Mouse (Mus musculus) limb, embryonic 11.5 days (tissue): Measurements from ENCODE around the gene BC048679. TPM values are rescaled to one million over a fixed set of nuclear protein-coding genes. Genes with fewer than 3 reads are reported as not detected.

ENCODE experiments used
- ATAC-seq: fragments of 200-750 bp; cut with Nextera tagmentation; 2 replicates; pipeline ENCODE4 v1.8.0; 2017; ENCODE audit warnings: low read depth; ENCODE audit not compliant: insufficient number of reproducible peaks, low FRiP score, low TSS enrichment
- DNase-seq: peaks from one replicate; pipeline ENCODE4 v3.0.0-alpha.2; 2015; ENCODE audit warnings: low spot score
- H3K27ac ChIP-seq: fragments of 300-500 bp; sonication (generic); replicated peaks from 2 replicates; pipeline ENCODE4 v1.5.1; 2014; ENCODE audit warnings: low read depth, mild to moderate bottlenecking, low read length
- H3K27me3 ChIP-seq: fragments of 300-500 bp; sonication (generic); 2 replicates; pipeline ENCODE4 v1.6.1; 2014; ENCODE audit warnings: mild to moderate bottlenecking, low read length, mixed read lengths; ENCODE audit not compliant: control insufficient read depth, insufficient read depth
- H3K36me3 ChIP-seq: fragments of 300-500 bp; sonication (generic); 2 replicates; pipeline ENCODE4 v1.6.1; 2014; ENCODE audit warnings: mild to moderate bottlenecking, low read length, moderate library complexity, mixed read lengths; ENCODE audit not compliant: control insufficient read depth, insufficient read depth
- H3K4me1 ChIP-seq: fragments of 300-500 bp; sonication (generic); 2 replicates; pipeline ENCODE4 v1.6.1; 2014; ENCODE audit warnings: low read length, mixed read lengths; ENCODE audit not compliant: control insufficient read depth, insufficient read depth
- H3K4me2 ChIP-seq: fragments of 300-500 bp; sonication (generic); 2 replicates; pipeline ENCODE4 v1.6.1; 2014; ENCODE audit warnings: low read depth, mild to moderate bottlenecking, moderate library complexity; ENCODE audit not compliant: severe bottlenecking
- H3K4me3 ChIP-seq: fragments of 300-500 bp; sonication (generic); 2 replicates; pipeline ENCODE4 v1.5.1; 2014; ENCODE audit warnings: low read depth, low read length
- H3K9ac ChIP-seq: fragments of 300-500 bp; sonication (generic); 2 replicates; pipeline ENCODE4 v1.6.1; 2014; ENCODE audit warnings: mild to moderate bottlenecking, low read length
- H3K9me3 ChIP-seq: fragments of 300-500 bp; sonication (generic); 2 replicates; pipeline ENCODE4 v1.6.1; 2016; ENCODE audit warnings: low read length; ENCODE audit not compliant: control insufficient read depth
- WGBS: fragments of 180-500 bp; shearing (Covaris S2); extraction: QIAGEN DNeasy Blood & Tissue Kit; methylation state at CpG from one replicate; pipeline ENCODE4 v1.1.7; 2014; 5-methylcytosine and 5-hydroxymethylcytosine counted together
- polyA plus RNA-seq: library from polyadenylated mRNA; unstranded; fragments of >200 nt; fragmentation: Nextera tagmentation; extraction: Ambion mirVana; gene quantifications from 2 replicates; pipeline ENCODE4 v1.2.1, GENCODE M21; 2014

The BC048679 gene
- polyA plus RNA-seq, 1 experiment from 2014 or later: not detected

DNA sequence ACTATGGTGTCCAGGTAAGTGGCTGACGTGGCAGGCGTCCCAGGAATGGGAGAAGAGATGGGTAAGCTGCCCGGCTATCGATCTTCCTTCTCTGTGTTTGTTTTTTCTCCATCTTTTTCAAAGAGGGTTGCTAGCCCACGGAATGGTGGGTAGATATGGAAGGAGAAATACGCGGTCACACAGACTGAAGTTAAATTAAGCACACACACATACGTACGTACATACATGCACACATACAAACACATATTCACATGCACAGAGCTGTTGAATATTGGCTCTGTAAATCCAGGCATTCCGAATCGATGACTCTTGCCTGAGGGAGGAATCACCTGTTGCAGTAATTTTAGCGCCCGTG lies 25.6 kb upstream of the BC048679 start:
- Histone ChIP-seq H3K4me3 (peak overlapping the region; percentile 68), H3K9me3 (no peaks in the 10 kb centered on the region), H3K4me1 (peaks cover 5% of the 10 kb centered on the region; the same call in 1 of the 2 replicates), H3K36me3 (peaks cover 2% of the 10 kb centered on the region; the same call in 1 of the 2 replicates), H3K27me3 (no peaks in the 10 kb centered on the region), H3K27ac (no peak overlapping the region; the same call in 1 of the 2 replicates), H3K4me2 (peak overlapping the region; percentile 63), H3K9ac (peak overlapping the region; percentile 85)
- ATAC-seq: no peak
- 13% methylated on average over 13 of the region's 13 CpGs for WGBS
- DNase-seq: no peak

DNA sequence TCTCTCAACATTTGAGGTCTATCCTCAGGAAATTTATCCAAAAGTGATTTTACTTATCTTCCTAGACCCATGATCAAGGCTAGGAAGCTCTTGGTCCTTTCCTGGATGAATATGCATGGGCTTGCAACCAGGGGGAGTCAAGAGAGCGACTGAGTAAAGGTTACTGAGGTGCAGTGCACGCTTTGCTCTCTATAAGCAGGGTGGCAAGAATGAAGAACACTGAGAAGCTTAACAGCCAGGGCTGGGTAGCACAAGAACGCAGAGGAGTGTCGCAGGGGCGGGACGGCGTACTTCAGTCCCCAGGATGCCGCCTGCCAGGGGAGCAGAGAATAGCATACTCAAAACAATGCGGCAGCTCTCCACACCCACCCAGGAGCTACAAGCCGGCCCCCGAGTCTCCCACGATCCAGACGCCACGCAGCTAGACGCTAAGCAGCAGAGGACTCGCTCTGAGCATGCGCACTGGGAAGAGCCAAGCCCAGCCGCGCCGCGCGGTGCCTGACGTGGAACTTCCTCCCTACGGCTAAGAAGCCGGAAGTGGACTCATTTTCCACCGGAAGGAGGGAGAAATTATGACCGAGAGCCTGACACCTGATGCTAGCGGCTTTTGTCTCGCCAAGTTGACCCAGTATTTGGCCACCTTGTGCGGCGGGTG lies 25.1 kb upstream of the BC048679 start:
- ATAC-seq (peak; percentile 96), DNase-seq (peak; percentile 97)
- under 1% methylated on average over 31 of the region's 31 CpGs for WGBS

DNA sequence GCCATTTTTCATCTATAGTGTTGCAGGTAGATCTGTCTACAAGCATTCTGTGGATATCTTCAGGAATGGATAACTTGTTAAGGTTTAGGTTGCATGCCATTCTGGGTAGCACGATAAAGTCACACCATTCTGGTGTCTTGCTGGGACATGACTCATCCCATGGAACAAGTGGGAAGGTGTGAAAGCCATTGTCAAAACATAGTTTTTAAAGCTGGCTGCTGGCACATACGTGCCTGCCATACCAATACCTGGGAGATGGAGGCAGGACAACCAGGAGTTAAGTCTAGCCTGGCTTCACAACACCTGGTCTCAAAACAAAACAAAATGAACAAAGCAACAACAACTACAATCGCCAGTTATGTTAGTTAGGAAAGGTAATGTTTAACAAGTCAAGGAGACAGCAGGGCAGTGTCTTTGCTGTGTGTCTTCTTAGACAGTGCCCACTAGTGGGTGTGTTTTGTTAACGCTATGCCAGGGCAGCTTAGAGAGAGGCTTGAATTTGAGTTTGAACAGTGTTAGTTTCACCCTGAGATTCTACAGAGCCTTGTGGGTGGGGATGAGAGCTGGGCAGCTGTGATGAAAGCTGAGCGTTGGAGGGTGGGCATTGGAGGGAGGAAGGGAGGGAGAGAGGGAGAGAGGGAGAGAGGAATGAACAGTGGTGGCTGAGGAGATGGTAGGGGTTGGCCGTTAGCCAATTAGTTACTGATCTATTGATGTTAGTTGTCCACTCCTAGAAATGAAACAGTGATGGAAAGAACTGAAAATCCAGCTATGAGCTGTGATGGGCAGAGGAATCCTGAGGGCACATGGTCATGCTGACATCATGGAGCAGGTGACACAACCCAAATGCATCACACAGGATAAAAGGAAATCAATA lies 18.3 kb upstream of the BC048679 start:
- H3K4me1 ChIP-seq: no peaks in the 10 kb centered on the region
- no peaks in the 10 kb centered on the region for H3K9me3 ChIP-seq
- WGBS: 71% methylated on average over 6 of the region's 6 CpGs
- no peak overlapping the region for H3K9ac ChIP-seq
- H3K4me2 ChIP-seq: no peak overlapping the region
- no peaks in the 10 kb centered on the region for H3K27me3 ChIP-seq
- no peak for DNase-seq
- ATAC-seq: no peak
- no peak overlapping the region for H3K4me3 ChIP-seq
- no peaks in the 10 kb centered on the region for H3K36me3 ChIP-seq
- H3K27ac ChIP-seq: no peak overlapping the region

More for the DNA sequence above, 25.1 kb upstream of the BC048679 start:
- H3K4me2 ChIP-seq: peak overlapping the region; percentile 63
- no peaks in the 10 kb centered on the region for H3K9me3 ChIP-seq
- H3K27me3 ChIP-seq: no peaks in the 10 kb centered on the region
- peaks cover 5% of the 10 kb centered on the region; the same call in 1 of the 2 replicates for H3K4me1 ChIP-seq
- peaks cover 2% of the 10 kb centered on the region; the same call in 1 of the 2 replicates for H3K36me3 ChIP-seq
- peak overlapping the region; percentile 87 for H3K27ac ChIP-seq
- H3K9ac ChIP-seq: peak overlapping the region; percentile 85
- H3K4me3 ChIP-seq: peak overlapping the region; percentile 68

- WGBS: 55% methylated on average over 13 of the region's 13 CpGs
- no peak overlapping the region for H3K9ac ChIP-seq
- no peaks in the 10 kb centered on the region for H3K4me1 ChIP-seq
- H3K9me3 ChIP-seq: no peaks in the 10 kb centered on the region
- no peaks in the 10 kb centered on the region for H3K27me3 ChIP-seq
- H3K36me3 ChIP-seq: no peaks in the 10 kb centered on the region
- ATAC-seq: no peak
- no peak overlapping the region for H3K4me2 ChIP-seq
- H3K4me3 ChIP-seq: no peak overlapping the region
- DNase-seq: no peak
- no peak overlapping the region for H3K27ac ChIP-seq
Measured at GRCm38 (mm10) chr7:81514906-81515590, 17.0 kb upstream of the BC048679 start.

GRCm38 (mm10) chr7:81501050-81501449 lies 3.0 kb upstream of the BC048679 start:
- ATAC-seq (no peak), DNase-seq (no peak)
- no peaks in the 10 kb centered on the region; the same call in 1 of the 2 replicates for H3K27me3 ChIP-seq
- H3K27ac ChIP-seq: no peak overlapping the region
- no peak overlapping the region for H3K4me3 ChIP-seq
- H3K4me2 ChIP-seq: no peak overlapping the region
- no peaks in the 10 kb centered on the region for H3K4me1 ChIP-seq
- H3K9me3 ChIP-seq: no peaks in the 10 kb centered on the region
- 88% methylated on average over 2 of the region's 2 CpGs for WGBS
- no peaks in the 10 kb centered on the region for H3K36me3 ChIP-seq
- H3K9ac ChIP-seq: no peak overlapping the region

DNA sequence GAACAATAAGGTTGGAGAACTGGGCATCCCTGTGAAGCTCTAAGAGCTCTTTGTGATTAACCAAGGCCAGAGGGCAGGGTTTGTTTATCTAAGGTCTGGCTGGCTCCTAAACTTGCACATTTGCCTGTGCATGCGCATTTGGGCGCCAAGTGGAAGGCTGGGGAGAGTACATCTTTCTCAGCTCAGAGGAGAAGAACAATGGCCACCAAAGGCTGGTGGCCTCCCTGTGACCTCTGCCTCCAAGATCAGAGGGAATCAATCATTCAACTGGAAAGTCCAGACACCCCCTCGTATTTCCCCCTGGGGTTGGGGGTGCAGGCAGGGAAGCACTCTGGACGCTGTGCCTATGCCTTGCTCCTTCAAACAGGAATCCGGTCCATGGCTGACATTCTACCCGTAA lies 910 bp downstream of the BC048679 start:
- Histone ChIP-seq H3K27me3 (peaks cover 11% of the 10 kb centered on the region), H3K9ac (no peak overlapping the region), H3K4me3 (no peak overlapping the region), H3K4me1 (no peaks in the 10 kb centered on the region), H3K27ac (no peak overlapping the region), H3K9me3 (no peaks in the 10 kb centered on the region), H3K4me2 (no peak overlapping the region), H3K36me3 (no peaks in the 10 kb centered on the region)
- DNase-seq (no peak), ATAC-seq (no peak)
- WGBS: 40% methylated on average over 6 of the region's 6 CpGs

DNA sequence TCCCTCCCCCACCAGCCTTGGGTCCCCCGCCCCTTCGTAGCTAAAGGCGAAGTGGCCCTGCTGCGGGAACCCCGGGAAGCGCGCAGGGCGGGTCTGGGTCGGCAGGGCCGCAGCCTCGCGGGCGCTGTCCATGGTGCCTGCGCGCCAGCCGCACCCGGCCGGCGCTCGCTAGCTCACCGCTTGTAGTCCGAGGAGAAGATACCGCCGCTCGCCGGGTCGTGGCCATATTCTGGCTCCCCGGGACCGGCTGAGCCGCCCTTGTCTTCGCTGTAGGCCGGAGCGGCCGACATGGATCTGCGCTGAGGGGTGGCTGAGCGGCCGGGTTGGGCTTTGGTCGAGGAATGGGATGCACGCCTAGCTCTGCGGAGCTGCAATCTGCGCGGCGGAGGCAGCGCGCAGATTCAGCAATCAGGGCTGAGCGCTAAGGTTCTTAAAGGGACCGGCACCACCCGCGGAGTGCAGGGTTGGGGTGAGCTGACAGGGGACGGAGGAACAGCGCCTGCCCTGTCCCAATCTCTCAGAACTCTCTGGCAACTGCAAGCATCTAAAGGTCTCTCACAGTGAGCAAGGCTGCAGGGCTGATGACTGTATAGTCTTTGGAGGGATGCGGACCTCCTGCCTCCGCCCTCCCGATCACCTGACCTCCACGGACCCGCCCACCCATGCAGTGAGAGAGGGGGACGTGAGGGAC lies 4.6 kb downstream of the BC048679 start, which contains the start of gene Ap3b2:
Ap3b2 (minus strand) TSS at position 595 of the 691 bp plus-strand sequence.
- WGBS: under 1% methylated on average over 57 of the region's 57 CpGs
- peak within 1 kb of the TSS; percentile 92 for H3K4me2 ChIP-seq
- peak; percentile 51; the same call in 1 of the 2 replicates for ATAC-seq
- H3K9ac ChIP-seq: peak within 1 kb of the TSS; percentile 17; the same call in 1 of the 2 replicates
- peaks cover 11% of the 10 kb centered on the region for H3K27me3 ChIP-seq
- no peak within 1 kb of the TSS for H3K27ac ChIP-seq
- H3K36me3 ChIP-seq: no peaks in the 10 kb centered on the region
- H3K9me3 ChIP-seq: no peaks in the 10 kb centered on the region
- H3K4me1 ChIP-seq: no peaks in the 10 kb centered on the region
- H3K4me3 ChIP-seq: peak within 1 kb of the TSS; percentile 47
- peak; percentile 84 for DNase-seq

DNA sequence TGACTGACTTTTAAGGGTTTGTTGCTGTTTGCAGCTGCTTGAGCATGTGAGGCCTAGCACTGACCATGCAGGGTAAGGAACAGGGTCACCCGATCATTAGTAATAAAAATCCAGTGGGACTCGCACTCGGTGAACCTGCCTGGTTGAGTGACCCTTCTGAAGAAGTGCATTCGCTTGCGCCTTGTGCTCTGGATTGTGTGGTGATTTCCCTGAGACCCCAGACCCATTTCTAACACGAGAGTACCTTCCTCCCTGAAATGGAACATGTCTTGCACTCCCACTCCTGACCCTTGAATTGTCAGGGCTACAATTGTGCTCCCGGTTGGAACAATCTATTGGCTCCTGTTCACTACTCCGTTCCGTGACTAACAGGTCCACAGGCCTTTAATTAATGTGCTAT lies 5.5 kb downstream of the BC048679 start:
- Histone ChIP-seq H3K27ac (no peak overlapping the region), H3K27me3 (peaks cover 11% of the 10 kb centered on the region), H3K9ac (no peak overlapping the region), H3K9me3 (no peaks in the 10 kb centered on the region), H3K4me3 (no peak overlapping the region), H3K4me1 (no peaks in the 10 kb centered on the region), H3K36me3 (no peaks in the 10 kb centered on the region), H3K4me2 (no peak overlapping the region)
- 45% methylated on average over 9 of the region's 9 CpGs for WGBS
- ATAC-seq: no peak
- no peak for DNase-seq
